Mouse (Mus musculus): ENCODE results near the gene Lgals12. TPM values are rescaled to one million over a fixed set of nuclear protein-coding genes. Genes with fewer than 3 reads are reported as not detected.
A peak's percentile ranks its signal among the peaks of the same experiment; 100 is the strongest.

Lgals12 gene
- 14.1 and 16.8 TPM in 2 replicates for total RNA-seq (2021)
- long read RNA-seq, transcript Lgals12-203 (10 exons, 2,470 nt) = major isoform, 5 of 19 reads
- long read RNA-seq, partial matches to known transcripts = 7 of 19 reads
- long read RNA-seq, other reads (novel, unspliced or antisense) = 5 of 19 reads

- DNase-seq = peak; percentile 25
These were observed at the start of gene Lgals12 for GRCm38 (mm10) chr19:7606801-7607689. Gene Lgals12 (minus strand): TSS chr19:7607193.

- no peak for DNase-seq
These were observed 42.1 kb upstream of the Lgals12 start for GRCm38 (mm10) chr19:7648913-7649666.

GRCm38 (mm10) chr19:7633786-7634185 is 26.8 kb upstream of the Lgals12 start:
- no peak for DNase-seq

- no peak for DNase-seq
These were observed 26.0 kb upstream of the Lgals12 start for GRCm38 (mm10) chr19:7633021-7633420.

GRCm38 (mm10) chr19:7617696-7618095 is 10.7 kb upstream of the Lgals12 start:
- DNase-seq = peak; percentile 61

GRCm38 (mm10) chr19:7617085-7617484 is 10.1 kb upstream of the Lgals12 start:
- DNase-seq = no peak

- DNase-seq = no peak
These were observed 9.4 kb upstream of the Lgals12 start for GRCm38 (mm10) chr19:7616231-7616930.

GRCm38 (mm10) chr19:7613151-7613550 is 6.2 kb upstream of the Lgals12 start:
- DNase-seq = no peak

GRCm38 (mm10) chr19:7611942-7612757 is 5.2 kb upstream of the Lgals12 start, which contains the start of gene Hrasls5:
Gene Hrasls5 (plus strand): TSS chr19:7612541.
- DNase-seq = peak; percentile 43

GRCm38 (mm10) chr19:7607690-7608201 is 753 bp upstream of the Lgals12 start:
- DNase-seq = no peak

GRCm38 (mm10) chr19:7605930-7606783 is 836 bp downstream of the Lgals12 start:
- peak; percentile 31 for DNase-seq

- DNase-seq = no peak
These were observed 2.0 kb downstream of the Lgals12 start for GRCm38 (mm10) chr19:7605013-7605412.

GRCm38 (mm10) chr19:7604107-7604506 is 2.9 kb downstream of the Lgals12 start:
- no peak for DNase-seq

GRCm38 (mm10) chr19:7601551-7601950 is 5.4 kb downstream of the Lgals12 start:
- DNase-seq = peak; percentile 18

GRCm38 (mm10) chr19:7598481-7598880 is 8.5 kb downstream of the Lgals12 start:
- no peak for DNase-seq

GRCm38 (mm10) chr19:7595534-7595933 is 11.5 kb downstream of the Lgals12 start:
- DNase-seq = no peak

- DNase-seq = no peak
These were observed 15.0 kb downstream of the Lgals12 start for GRCm38 (mm10) chr19:7592018-7592417.

GRCm38 (mm10) chr19:7590795-7591194 is 16.2 kb downstream of the Lgals12 start:
- DNase-seq = no peak

- DNase-seq = no peak
These were observed 21.2 kb downstream of the Lgals12 start for GRCm38 (mm10) chr19:7585764-7586163.

GRCm38 (mm10) chr19:7585279-7585678 is 21.7 kb downstream of the Lgals12 start:
- peak; percentile 62 for DNase-seq

All from adrenal gland, postnatal 25 days (tissue).